Mouse (Mus musculus): ENCODE data around the gene Zfp638. TPM values are rescaled to one million over a fixed set of nuclear protein-coding genes. Genes with fewer than 3 reads are reported as not detected.

Zfp638 gene
- total RNA-seq, 1 experiment = 96.6 TPM

GRCm38 (mm10) chr6:83942806-83943205, 75.9 kb downstream of the Zfp638 start:
- TF ChIP-seq MAFK (IDR thresholded peaks at IDR 0.05; ENCODE audit: insufficient read depth, low read depth, low read length) = no peak
- TF ChIP-seq CHD2 (IDR thresholded peaks at IDR 0.05; ENCODE audit: low read depth, low read length) = no peak
- TF ChIP-seq ZC3H11A (IDR thresholded peaks at IDR 0.05; ENCODE audit: borderline replicate concordance, low read depth, low read length) = no peak
- TF ChIP-seq ZNF384 (IDR thresholded peaks at IDR 0.05; ENCODE audit: low read depth, low read length) = no peak
- no peak for TF ChIP-seq HCFC1 (IDR thresholded peaks at IDR 0.05; ENCODE audit: borderline replicate concordance, insufficient read depth, low read length)
- H3K36me3 ChIP-seq (ENCODE audit: control insufficient read depth, insufficient read depth, low read length, poor library complexity, severe bottlenecking) = peaks cover 7% of the 10 kb centered on the region
- H3K4me3 ChIP-seq (ENCODE audit: insufficient read depth in 1 of 2, low read depth in 1 of 2, low read length in 2 of 2, poor library complexity in 1 of 2, severe bottlenecking in 1 of 2) = no peak overlapping the region
- H3K4me1 ChIP-seq (ENCODE audit: control insufficient read depth in 2 of 2, insufficient read depth in 2 of 2, low read length in 2 of 2, poor library complexity in 1 of 2) = no peaks in the 10 kb centered on the region
- DNase-seq (ENCODE audit: low read depth, low spot score) = no peak
- in situ Hi-C loops (cut with MboI; ENCODE audit: low sequenced_read_pairs in 2 of 2, unreplicated experiment in 2 of 2) = loop anchor here in 1 of 2 experiments (5.0 kb wide), 1 partner anchor 34 kb away; no protein-coding TSS in a partner anchor
- no peak overlapping the region for H3K27ac ChIP-seq (ENCODE audit: insufficient read depth, low read depth, low read length, poor library complexity, severe bottlenecking)
- H3K9me3 ChIP-seq (ENCODE audit: control insufficient read depth, insufficient read depth, low read depth, low read length) = no peaks in the 10 kb centered on the region
- H3K9ac ChIP-seq (ENCODE audit: insufficient read depth, low read depth, low read length, poor library complexity, severe bottlenecking) = no peak overlapping the region

GRCm38 (mm10) chr6:83953603-83954002, 86.7 kb downstream of the Zfp638 start:
- Histone ChIP-seq H3K4me3 (ENCODE audit: insufficient read depth in 1 of 2, low read depth in 1 of 2, low read length in 2 of 2, poor library complexity in 1 of 2, severe bottlenecking in 1 of 2) (no peak overlapping the region), H3K9ac (ENCODE audit: insufficient read depth, low read depth, low read length, poor library complexity, severe bottlenecking) (no peak overlapping the region), H3K4me1 (ENCODE audit: control insufficient read depth in 2 of 2, insufficient read depth in 2 of 2, low read length in 2 of 2, poor library complexity in 1 of 2) (no peaks in the 10 kb centered on the region), H3K36me3 (ENCODE audit: control insufficient read depth, insufficient read depth, low read length, poor library complexity, severe bottlenecking) (no peaks in the 10 kb centered on the region; the same call in 1 of the 2 replicates), H3K9me3 (ENCODE audit: control insufficient read depth, insufficient read depth, low read depth, low read length) (no peaks in the 10 kb centered on the region), H3K27ac (ENCODE audit: insufficient read depth, low read depth, low read length, poor library complexity, severe bottlenecking) (no peak overlapping the region)
- TF ChIP-seq HCFC1 (IDR thresholded peaks at IDR 0.05; ENCODE audit: borderline replicate concordance, insufficient read depth, low read length) (no peak), ZNF384 (IDR thresholded peaks at IDR 0.05; ENCODE audit: low read depth, low read length) (peak; percentile 77)
- in situ Hi-C loops (cut with MboI; ENCODE audit: low sequenced_read_pairs in 2 of 2, unreplicated experiment in 2 of 2) = no loop called here
- no peak for DNase-seq (ENCODE audit: low read depth, low spot score)

GRCm38 (mm10) chr6:83987642-83988041, 120.7 kb downstream of the Zfp638 start:
- peaks cover 4% of the 10 kb centered on the region; the same call in 1 of the 2 replicates for H3K36me3 ChIP-seq (ENCODE audit: control insufficient read depth, insufficient read depth, low read length, poor library complexity, severe bottlenecking)
- H3K27ac ChIP-seq (ENCODE audit: insufficient read depth, low read depth, low read length, poor library complexity, severe bottlenecking) = no peak overlapping the region
- in situ Hi-C loops (cut with MboI; ENCODE audit: low sequenced_read_pairs in 2 of 2, unreplicated experiment in 2 of 2) = no loop called here

GRCm38 (mm10) chr6:84002716-84003115, 135.8 kb downstream of the Zfp638 start:
- in situ Hi-C loops (cut with MboI; ENCODE audit: low sequenced_read_pairs in 2 of 2, unreplicated experiment in 2 of 2) = no loop called here
- Histone ChIP-seq H3K9ac (ENCODE audit: insufficient read depth, low read depth, low read length, poor library complexity, severe bottlenecking) (no peak overlapping the region), H3K27ac (ENCODE audit: insufficient read depth, low read depth, low read length, poor library complexity, severe bottlenecking) (no peak overlapping the region), H3K4me1 (ENCODE audit: control insufficient read depth in 2 of 2, insufficient read depth in 2 of 2, low read length in 2 of 2, poor library complexity in 1 of 2) (no peaks in the 10 kb centered on the region), H3K4me3 (ENCODE audit: insufficient read depth in 1 of 2, low read depth in 1 of 2, low read length in 2 of 2, poor library complexity in 1 of 2, severe bottlenecking in 1 of 2) (no peak overlapping the region), H3K36me3 (ENCODE audit: control insufficient read depth, insufficient read depth, low read length, poor library complexity, severe bottlenecking) (no peaks in the 10 kb centered on the region), H3K9me3 (ENCODE audit: control insufficient read depth, insufficient read depth, low read depth, low read length) (no peaks in the 10 kb centered on the region)
- no peak for TF ChIP-seq HCFC1 (IDR thresholded peaks at IDR 0.05; ENCODE audit: borderline replicate concordance, insufficient read depth, low read length)
- no peak for TF ChIP-seq ZC3H11A (IDR thresholded peaks at IDR 0.05; ENCODE audit: borderline replicate concordance, low read depth, low read length)
- no peak for TF ChIP-seq CHD2 (IDR thresholded peaks at IDR 0.05; ENCODE audit: low read depth, low read length)
- no peak for TF ChIP-seq ZNF384 (IDR thresholded peaks at IDR 0.05; ENCODE audit: low read depth, low read length)
- TF ChIP-seq MAFK (IDR thresholded peaks at IDR 0.05; ENCODE audit: insufficient read depth, low read depth, low read length) = no peak
- DNase-seq (ENCODE audit: low read depth, low spot score) = no peak

More at GRCm38 (mm10) chr6:83987642-83988041, 120.7 kb downstream of the Zfp638 start:
- Histone ChIP-seq H3K9me3 (ENCODE audit: control insufficient read depth, insufficient read depth, low read depth, low read length) (no peaks in the 10 kb centered on the region), H3K9ac (ENCODE audit: insufficient read depth, low read depth, low read length, poor library complexity, severe bottlenecking) (no peak overlapping the region), H3K4me3 (ENCODE audit: insufficient read depth in 1 of 2, low read depth in 1 of 2, low read length in 2 of 2, poor library complexity in 1 of 2, severe bottlenecking in 1 of 2) (no peak overlapping the region), H3K4me1 (ENCODE audit: control insufficient read depth in 2 of 2, insufficient read depth in 2 of 2, low read length in 2 of 2, poor library complexity in 1 of 2) (no peaks in the 10 kb centered on the region)
- TF ChIP-seq ZC3H11A (IDR thresholded peaks at IDR 0.05; ENCODE audit: borderline replicate concordance, low read depth, low read length) = no peak
- TF ChIP-seq CHD2 (IDR thresholded peaks at IDR 0.05; ENCODE audit: low read depth, low read length) = no peak
- no peak for TF ChIP-seq MAFK (IDR thresholded peaks at IDR 0.05; ENCODE audit: insufficient read depth, low read depth, low read length)
- TF ChIP-seq ZNF384 (IDR thresholded peaks at IDR 0.05; ENCODE audit: low read depth, low read length) = no peak
- TF ChIP-seq HCFC1 (IDR thresholded peaks at IDR 0.05; ENCODE audit: borderline replicate concordance, insufficient read depth, low read length) = no peak
- DNase-seq (ENCODE audit: low read depth, low spot score) = no peak

- Histone ChIP-seq H3K9ac (ENCODE audit: insufficient read depth, low read depth, low read length, poor library complexity, severe bottlenecking) (no peak overlapping the region), H3K27ac (ENCODE audit: insufficient read depth, low read depth, low read length, poor library complexity, severe bottlenecking) (no peak overlapping the region), H3K4me1 (ENCODE audit: control insufficient read depth in 2 of 2, insufficient read depth in 2 of 2, low read length in 2 of 2, poor library complexity in 1 of 2) (0 out of 4 replicates have a peak, but pooled peaks cover 0 to 3% of the 10 kb centered on the region in 2 experiments), H3K9me3 (ENCODE audit: control insufficient read depth, insufficient read depth, low read depth, low read length) (no peaks in the 10 kb centered on the region), H3K36me3 (ENCODE audit: control insufficient read depth, insufficient read depth, low read length, poor library complexity, severe bottlenecking) (no peaks in the 10 kb centered on the region), H3K4me3 (ENCODE audit: insufficient read depth in 1 of 2, low read depth in 1 of 2, low read length in 2 of 2, poor library complexity in 1 of 2, severe bottlenecking in 1 of 2) (no peak overlapping the region)
- TF ChIP-seq MAFK (IDR thresholded peaks at IDR 0.05; ENCODE audit: insufficient read depth, low read depth, low read length) (no peak), ZC3H11A (IDR thresholded peaks at IDR 0.05; ENCODE audit: borderline replicate concordance, low read depth, low read length) (no peak), CHD2 (IDR thresholded peaks at IDR 0.05; ENCODE audit: low read depth, low read length) (no peak), HCFC1 (IDR thresholded peaks at IDR 0.05; ENCODE audit: borderline replicate concordance, insufficient read depth, low read length) (no peak), ZNF384 (IDR thresholded peaks at IDR 0.05; ENCODE audit: low read depth, low read length) (0 out of 2 replicates have a peak, but pooled peaks have one; percentile 27)
- in situ Hi-C loops (cut with MboI; ENCODE audit: low sequenced_read_pairs in 2 of 2, unreplicated experiment in 2 of 2) = no loop called here
- DNase-seq (ENCODE audit: low read depth, low spot score) = no peak
These were observed 137.4 kb downstream of the Zfp638 start for GRCm38 (mm10) chr6:84004295-84004694.
